Mouse (Mus musculus): Measurements from ENCODE around the gene Gys1.

DNA sequence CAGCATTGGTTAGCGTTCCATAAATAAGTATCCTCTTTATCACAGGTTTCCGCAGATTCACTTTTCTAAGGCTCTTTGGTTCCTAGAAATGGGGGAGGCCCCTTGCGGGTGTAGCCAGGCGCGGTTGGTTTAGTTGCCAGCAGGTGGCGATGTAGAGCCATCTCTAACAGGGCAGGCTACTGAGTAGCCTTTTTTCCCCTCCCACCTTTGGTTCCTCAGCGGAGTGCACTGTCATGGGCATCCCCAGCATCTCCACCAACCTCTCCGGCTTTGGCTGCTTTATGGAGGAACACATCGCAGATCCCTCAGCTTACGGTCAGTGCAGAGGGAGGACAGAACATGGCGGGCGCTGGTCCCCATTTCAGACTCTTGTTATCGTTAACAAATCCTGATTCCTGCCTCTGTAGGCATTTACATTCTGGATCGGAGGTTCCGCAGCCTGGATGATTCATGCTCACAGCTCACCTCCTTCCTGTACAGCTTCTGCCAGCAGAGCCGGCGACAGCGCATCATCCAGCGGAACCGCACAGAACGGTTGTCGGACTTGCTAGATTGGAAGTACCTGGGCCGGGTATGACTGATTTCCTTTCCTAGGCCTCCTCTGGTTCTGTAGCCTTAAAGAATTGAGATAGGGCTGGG, 16.8 kb downstream of the Gys1 start:
- TF ChIP-seq CTCF (IDR thresholded peaks at IDR 0.05; ENCODE audit: low read depth, low read length) (peak; percentile 88), EP300 (IDR thresholded peaks at IDR 0.05; ENCODE audit: insufficient read depth, low read depth, low read length) (0 out of 2 replicates have a peak, but pooled peaks have one; percentile 20)
